Mouse (Mus musculus) limb, embryonic 12.5 days (tissue): ENCODE measurements around the gene Gpr89. TPM values are rescaled to one million over a fixed set of nuclear protein-coding genes. Genes with fewer than 3 reads are reported as not detected.

Experiments
- ATAC-seq: fragments of 200-750 bp; cut with Nextera tagmentation; 2 replicates; pipeline ENCODE4 v1.8.0; 2017; ENCODE audit warnings: low read depth, moderate TSS enrichment; ENCODE audit not compliant: insufficient number of reproducible peaks, insufficient read depth, low FRiP score, low TSS enrichment
- H3K27ac ChIP-seq: fragments of 300-500 bp; sonication (generic); 2 replicates; pipeline ENCODE4 v1.5.1; 2016; ENCODE audit warnings: mild to moderate bottlenecking, moderate library complexity
- H3K27me3 ChIP-seq: fragments of 300-500 bp; sonication (generic); 2 replicates; pipeline ENCODE4 v1.6.1; 2016; ENCODE audit warnings: mild to moderate bottlenecking, moderate library complexity
- H3K36me3 ChIP-seq: fragments of 300-500 bp; sonication (generic); 2 replicates; pipeline ENCODE4 v1.6.1; 2016; ENCODE audit warnings: mild to moderate bottlenecking, moderate library complexity
- H3K4me1 ChIP-seq: fragments of 300-500 bp; sonication (generic); replicated peaks from 2 replicates; pipeline ENCODE4 v1.6.1; 2016
- H3K4me2 ChIP-seq: fragments of 300-500 bp; sonication (generic); 2 replicates; pipeline ENCODE4 v1.6.1; 2016; ENCODE audit warnings: mild to moderate bottlenecking, moderate library complexity
- H3K4me3 ChIP-seq: fragments of 300-500 bp; sonication (generic); replicated peaks from 2 replicates; pipeline ENCODE4 v1.5.1; 2016; ENCODE audit warnings: mild to moderate bottlenecking
- H3K9ac ChIP-seq: fragments of 300-500 bp; sonication (generic); replicated peaks from 2 replicates; pipeline ENCODE4 v1.6.1; 2016; ENCODE audit warnings: mild to moderate bottlenecking, moderate library complexity
- H3K9me3 ChIP-seq: fragments of 300-500 bp; sonication (generic); 2 replicates; pipeline ENCODE4 v1.6.1; 2016; ENCODE audit warnings: mild to moderate bottlenecking, moderate library complexity
- WGBS: fragments of 180-500 bp; shearing (Covaris S2); methylation state at CpG from one replicate; pipeline ENCODE4 v1.1.7; 2016; 5-methylcytosine and 5-hydroxymethylcytosine counted together
- polyA plus RNA-seq: library from polyadenylated mRNA; unstranded; fragments of >200 nt; fragmentation: Nextera tagmentation; extraction: Ambion mirVana; gene quantifications from 2 replicates; pipeline ENCODE4 v1.2.1, GENCODE M21; 2016

Gene Gpr89
- polyA plus RNA-seq, 1 experiment from 2014 or later: 37.7 TPM

DNA sequence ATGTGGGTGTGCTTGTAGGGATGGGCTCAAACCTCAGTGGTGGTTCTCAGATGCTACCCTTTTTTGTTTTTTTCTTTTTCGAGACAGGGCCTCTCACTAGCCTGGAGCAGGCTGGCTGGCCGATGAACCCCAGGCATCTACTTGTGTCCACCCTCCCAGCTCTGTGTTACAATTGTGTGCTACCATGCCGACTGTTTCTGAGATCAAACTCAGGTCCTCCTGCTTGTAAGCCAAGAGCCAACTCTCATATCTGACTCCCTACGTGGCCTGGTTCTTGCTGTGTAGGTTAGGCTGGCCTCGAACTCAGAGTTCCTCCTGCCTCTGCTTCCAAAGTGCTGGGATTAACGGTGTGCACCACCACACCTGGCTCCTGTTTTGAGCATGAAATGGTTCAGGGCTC, 60.0 kb downstream of the Gpr89 start:
- WGBS: 88% methylated on average over 6 of the region's 6 CpGs
- no peak overlapping the region for H3K9ac ChIP-seq
- H3K36me3 ChIP-seq: no peaks in the 10 kb centered on the region
- no peaks in the 10 kb centered on the region for H3K27me3 ChIP-seq
- H3K4me2 ChIP-seq: no peak overlapping the region
- no peak overlapping the region for H3K4me3 ChIP-seq
- peaks cover 7% of the 10 kb centered on the region for H3K4me1 ChIP-seq
- ATAC-seq: no peak
- H3K9me3 ChIP-seq: no peaks in the 10 kb centered on the region
- no peak overlapping the region for H3K27ac ChIP-seq

DNA sequence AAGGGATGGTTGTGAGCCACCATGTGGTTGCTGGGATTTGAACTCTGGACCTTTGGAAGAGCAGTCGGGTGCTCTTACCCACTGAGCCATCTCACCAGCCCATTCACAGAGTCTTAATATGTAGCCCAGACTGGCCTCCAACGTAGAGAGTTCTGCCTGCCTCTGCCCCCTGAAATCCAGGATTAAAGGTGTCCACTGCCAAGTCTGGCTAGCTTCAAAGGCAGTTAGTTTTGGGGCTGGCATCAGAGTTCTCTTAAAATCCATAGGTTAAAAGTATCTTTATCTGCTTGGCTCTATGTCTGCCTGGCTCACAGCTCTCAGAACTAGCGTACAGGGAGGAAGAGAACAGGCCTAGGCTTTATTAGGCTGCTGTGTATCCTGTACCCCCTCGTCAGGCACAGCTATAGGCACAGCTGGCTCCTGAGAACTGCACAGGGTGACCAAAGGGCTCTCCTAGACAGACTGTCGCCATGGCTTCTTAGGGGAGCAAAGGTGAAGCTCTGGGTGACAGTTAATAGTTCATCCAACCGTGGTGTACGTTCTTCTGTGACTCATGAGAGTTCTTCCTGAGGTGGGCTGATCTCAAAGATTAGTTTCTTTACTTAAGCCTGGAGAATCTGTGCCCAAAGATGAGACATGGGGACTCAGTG, 66.0 kb downstream of the Gpr89 start:
- Histone ChIP-seq H3K9me3 (no peaks in the 10 kb centered on the region), H3K4me3 (no peak overlapping the region), H3K4me1 (no peaks in the 10 kb centered on the region), H3K27ac (no peak overlapping the region), H3K36me3 (no peaks in the 10 kb centered on the region), H3K27me3 (no peaks in the 10 kb centered on the region), H3K4me2 (no peak overlapping the region), H3K9ac (no peak overlapping the region)
- no peak for ATAC-seq
- 74% methylated on average over 7 of the region's 7 CpGs for WGBS

DNA sequence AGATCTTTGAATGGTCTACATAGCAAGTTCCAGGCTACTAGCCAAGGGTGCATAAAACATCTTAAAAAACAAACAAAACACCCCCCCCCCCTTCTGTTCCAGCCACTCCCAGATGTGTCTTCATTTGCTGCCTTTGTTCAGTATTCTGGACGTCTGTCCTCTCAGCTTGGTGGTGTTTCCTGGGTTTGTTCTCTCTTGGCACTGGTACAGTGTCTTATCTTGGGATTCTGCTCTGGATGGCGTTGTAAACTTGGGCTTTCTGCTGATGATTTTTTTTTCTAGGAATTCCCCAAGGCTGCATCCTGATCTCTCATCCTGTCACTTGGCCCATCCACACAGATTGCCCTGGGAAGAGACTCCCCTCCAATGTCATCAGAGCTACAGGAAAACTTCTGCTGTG, 68.7 kb downstream of the Gpr89 start:
- ATAC-seq: no peak

DNA sequence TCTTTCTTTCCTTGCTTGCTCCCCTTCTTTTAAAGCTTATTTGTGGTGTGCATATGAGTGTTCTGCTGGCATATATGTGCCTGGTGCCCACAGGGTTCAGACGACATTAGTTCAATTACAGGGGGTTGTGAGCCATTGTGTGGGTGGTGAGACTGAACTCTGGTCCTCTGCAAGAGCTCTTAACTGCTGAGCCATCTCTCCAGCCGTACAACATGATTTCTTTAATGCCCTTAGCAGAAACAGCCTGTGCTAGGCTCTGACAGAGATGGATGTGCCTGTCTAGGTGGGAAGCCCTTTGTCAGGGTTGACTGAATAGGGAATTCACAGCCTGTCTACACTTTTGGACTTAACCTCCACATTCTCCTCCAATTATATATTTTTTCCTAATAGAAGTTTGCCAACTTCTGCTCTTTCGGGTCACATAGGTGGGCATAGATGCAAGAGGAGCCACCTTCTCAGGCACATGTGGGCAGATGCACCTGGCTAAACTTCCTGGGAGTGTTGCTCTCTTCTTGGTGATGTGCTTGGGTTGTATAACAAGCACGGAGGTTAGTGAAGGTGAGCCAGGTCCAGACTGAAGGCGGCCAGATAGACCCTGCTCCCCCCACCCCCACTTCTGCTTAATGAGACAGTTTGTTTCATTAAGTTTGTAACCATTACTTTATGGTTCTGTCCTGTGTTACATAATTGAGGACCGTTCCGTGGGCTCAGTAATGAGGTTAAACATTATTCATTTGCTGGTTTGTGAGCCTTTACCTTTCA, 70.4 kb downstream of the Gpr89 start:
- Histone ChIP-seq H3K36me3 (no peaks in the 10 kb centered on the region), H3K27me3 (no peaks in the 10 kb centered on the region), H3K4me1 (no peaks in the 10 kb centered on the region), H3K9me3 (no peaks in the 10 kb centered on the region), H3K4me2 (no peak overlapping the region), H3K4me3 (no peak overlapping the region), H3K27ac (no peak overlapping the region), H3K9ac (no peak overlapping the region)
- 57% methylated on average over 7 of the region's 7 CpGs for WGBS
- no peak for ATAC-seq

More for the DNA sequence above, 68.7 kb downstream of the Gpr89 start:
- Histone ChIP-seq H3K36me3 (no peaks in the 10 kb centered on the region), H3K27me3 (no peaks in the 10 kb centered on the region), H3K4me2 (no peak overlapping the region), H3K4me1 (no peaks in the 10 kb centered on the region), H3K4me3 (no peak overlapping the region), H3K9ac (no peak overlapping the region), H3K9me3 (no peaks in the 10 kb centered on the region), H3K27ac (no peak overlapping the region)
- 78% methylated on average over 2 of the region's 2 CpGs for WGBS

DNA sequence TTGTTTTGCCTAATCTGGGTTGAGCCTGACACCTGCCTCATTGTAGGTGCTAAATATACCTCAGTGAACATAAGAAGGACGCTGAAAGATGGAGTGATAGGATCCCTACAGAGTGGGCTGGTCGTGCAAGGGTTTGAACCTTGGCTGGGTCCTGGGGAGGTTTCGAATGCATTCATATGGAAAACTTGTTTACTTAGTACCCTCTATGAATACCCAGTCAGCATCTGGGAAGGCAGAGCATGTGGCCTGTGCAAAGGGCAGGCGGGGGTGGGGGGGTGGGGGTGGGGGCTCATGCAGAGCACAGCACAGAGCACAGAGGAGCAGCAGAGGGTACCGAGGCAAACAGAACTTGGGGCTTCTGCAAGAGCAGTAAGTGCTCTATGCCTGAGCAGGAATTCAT, 72.2 kb downstream of the Gpr89 start:
- H3K36me3 ChIP-seq: no peaks in the 10 kb centered on the region
- WGBS: 37% methylated on average over 5 of the region's 5 CpGs

DNA sequence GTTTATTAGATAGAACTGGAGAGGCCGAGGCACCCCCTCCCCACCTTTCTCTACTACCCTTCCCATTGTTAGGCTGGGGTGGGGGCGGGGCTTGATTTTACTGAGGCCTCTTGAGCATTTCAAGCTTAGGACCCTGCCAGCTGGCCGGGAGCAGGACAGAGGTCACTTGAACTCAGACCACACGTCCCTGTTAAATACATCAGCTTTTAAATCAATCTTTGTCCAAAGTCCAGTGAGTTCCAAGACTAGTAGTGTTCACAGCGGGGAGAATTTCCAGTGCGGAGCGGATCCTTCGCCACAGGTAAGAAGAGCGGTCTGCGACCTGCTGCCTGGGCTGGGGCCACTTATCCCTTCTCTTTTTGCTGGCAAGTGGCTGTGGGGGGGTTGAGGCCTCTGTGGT, 75.3 kb downstream of the Gpr89 start:
- H3K4me2 ChIP-seq: no peak overlapping the region
- no peaks in the 10 kb centered on the region; the same call in 1 of the 2 replicates for H3K27me3 ChIP-seq
- H3K4me1 ChIP-seq: 0 out of 2 replicates have a peak, but pooled peaks cover 3% of the 10 kb centered on the region
- H3K9me3 ChIP-seq: no peaks in the 10 kb centered on the region
- H3K9ac ChIP-seq: no peak overlapping the region
- WGBS: 78% methylated on average over 10 of the region's 10 CpGs
- H3K36me3 ChIP-seq: no peaks in the 10 kb centered on the region
- H3K27ac ChIP-seq: no peak overlapping the region
- no peak for ATAC-seq
- H3K4me3 ChIP-seq: no peak overlapping the region

More for the DNA sequence above, 72.2 kb downstream of the Gpr89 start:
- Histone ChIP-seq H3K4me3 (no peak overlapping the region), H3K9ac (no peak overlapping the region), H3K4me2 (no peak overlapping the region), H3K27me3 (no peaks in the 10 kb centered on the region; the same call in 1 of the 2 replicates), H3K9me3 (no peaks in the 10 kb centered on the region), H3K27ac (no peak overlapping the region), H3K4me1 (no peaks in the 10 kb centered on the region)
- no peak for ATAC-seq

DNA sequence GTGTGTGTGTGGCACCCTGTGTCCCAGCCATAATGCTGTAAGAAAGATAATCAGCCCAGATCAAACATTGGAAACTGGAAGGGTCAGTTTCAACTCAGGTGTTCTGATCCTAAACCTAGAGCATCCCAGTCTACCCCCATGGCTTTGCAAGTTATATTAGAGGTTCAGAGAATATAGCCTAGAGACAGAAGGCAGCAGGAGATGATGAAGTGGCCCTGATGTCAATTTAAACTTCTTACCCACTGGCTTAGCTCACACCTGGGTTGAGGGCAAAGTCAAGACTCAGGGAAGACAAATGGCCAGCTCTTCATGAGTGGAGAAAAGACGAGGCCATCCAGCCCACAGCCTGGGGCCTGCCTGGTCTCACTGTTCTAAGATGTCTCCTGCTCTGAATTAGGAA, 76.2 kb downstream of the Gpr89 start, which contains the start of the genes Pdzk1 and Cd160:
Gene Pdzk1, plus strand, starts transcription at position 301 of the 400 bp plus-strand sequence.
Gene Cd160, minus strand, starts transcription at position 368 of the 400 bp plus-strand sequence.
- no peak within 1 kb of the TSS for H3K27ac ChIP-seq

DNA sequence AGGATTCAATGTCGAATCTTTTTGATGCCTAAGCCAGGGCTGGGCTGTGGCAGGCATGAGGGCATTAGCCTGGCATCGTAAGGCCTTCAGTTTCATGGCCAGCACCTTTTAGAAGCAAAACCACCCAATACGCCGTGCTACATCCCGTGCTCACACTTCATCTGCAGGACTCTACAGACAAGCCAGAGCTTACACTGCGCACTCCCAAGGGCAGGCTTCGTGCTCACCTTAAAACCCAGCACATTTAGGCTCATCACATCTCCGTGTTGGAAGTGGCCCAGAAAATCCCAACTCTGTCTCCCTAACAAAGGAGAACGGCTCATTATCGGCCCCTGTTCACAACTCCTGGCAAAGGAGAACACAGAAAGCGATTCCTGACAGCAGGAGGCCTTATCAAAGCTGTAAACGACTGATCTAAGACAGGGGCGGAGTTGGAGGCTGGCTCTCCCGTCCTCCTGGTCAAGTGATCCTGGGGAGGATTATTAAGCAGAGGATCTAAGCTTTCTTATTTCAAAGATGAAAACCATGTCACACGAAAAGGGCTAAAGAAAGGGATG, 76.8 kb downstream of the Gpr89 start:
- Histone ChIP-seq H3K27me3 (no peaks in the 10 kb centered on the region; the same call in 1 of the 2 replicates), H3K36me3 (no peaks in the 10 kb centered on the region), H3K9me3 (no peaks in the 10 kb centered on the region), H3K9ac (no peak overlapping the region), H3K4me3 (no peak overlapping the region), H3K4me1 (0 out of 2 replicates have a peak, but pooled peaks cover 9% of the 10 kb centered on the region), H3K4me2 (no peak overlapping the region), H3K27ac (no peak overlapping the region)
- WGBS: 31% methylated on average over 15 of the region's 15 CpGs
- no peak for ATAC-seq

More for the DNA sequence above, 76.2 kb downstream of the Gpr89 start, which contains the start of the genes Pdzk1 and Cd160:
- H3K9ac ChIP-seq: no peak within 1 kb of the TSS
- ATAC-seq: no peak
- no peak within 1 kb of the TSS for H3K4me3 ChIP-seq
- no peaks in the 10 kb centered on the region for H3K9me3 ChIP-seq
- H3K4me2 ChIP-seq: no peak within 1 kb of the TSS
- no peaks in the 10 kb centered on the region for H3K36me3 ChIP-seq
- 67% methylated on average over 1 of the region's 1 CpGs for WGBS
- no peaks in the 10 kb centered on the region; the same call in 1 of the 2 replicates for H3K27me3 ChIP-seq
- H3K4me1 ChIP-seq: 0 out of 2 replicates have a peak, but pooled peaks cover 3% of the 10 kb centered on the region

DNA sequence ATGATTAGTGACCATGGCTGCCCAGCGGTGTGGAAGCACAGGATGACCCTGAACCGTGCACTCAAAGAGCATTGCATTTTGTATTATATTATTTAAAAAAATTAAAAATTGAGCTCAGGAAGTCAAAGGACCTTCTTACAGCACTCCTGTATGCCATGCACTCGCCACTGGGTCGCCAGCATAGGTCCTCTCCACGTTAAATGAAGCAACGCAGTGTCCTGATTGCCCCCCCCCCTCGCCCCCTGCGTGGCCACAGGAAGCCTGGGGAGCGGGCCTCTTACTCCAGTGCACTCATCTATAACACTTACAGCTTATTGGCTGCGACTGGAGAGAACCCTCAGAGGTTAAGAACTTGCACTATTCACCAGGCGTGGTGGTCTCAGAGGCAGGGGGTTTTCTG, 79.9 kb downstream of the Gpr89 start:
- Histone ChIP-seq H3K4me3 (no peak overlapping the region), H3K4me2 (no peak overlapping the region), H3K9me3 (no peaks in the 10 kb centered on the region), H3K27ac (no peak overlapping the region), H3K4me1 (0 out of 2 replicates have a peak, but pooled peaks cover 9% of the 10 kb centered on the region), H3K27me3 (no peaks in the 10 kb centered on the region; the same call in 1 of the 2 replicates), H3K36me3 (no peaks in the 10 kb centered on the region), H3K9ac (no peak overlapping the region)
- 54% methylated on average over 11 of the region's 11 CpGs for WGBS
- no peak for ATAC-seq

DNA sequence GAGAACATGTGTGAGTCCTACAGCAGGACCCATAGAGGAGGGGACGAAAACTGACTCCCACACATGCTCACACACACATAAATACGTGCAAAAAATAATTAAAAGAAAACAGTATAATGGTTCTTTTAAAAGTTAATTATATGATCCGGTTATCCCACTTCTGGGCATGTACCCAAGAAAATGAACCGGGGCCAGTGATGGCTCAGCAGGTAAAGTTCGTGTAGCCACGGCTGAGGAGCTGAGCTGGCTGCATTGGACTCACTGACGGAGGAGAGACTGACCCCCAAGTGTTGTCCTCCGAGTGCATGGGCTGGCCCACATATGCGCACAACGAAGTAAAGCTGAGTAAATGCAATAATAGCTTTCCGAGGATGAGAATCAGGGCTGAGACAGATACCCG, 80.5 kb downstream of the Gpr89 start:
- Histone ChIP-seq H3K36me3 (no peaks in the 10 kb centered on the region), H3K9ac (no peak overlapping the region), H3K27ac (no peak overlapping the region), H3K4me3 (no peak overlapping the region), H3K4me1 (0 out of 2 replicates have a peak, but pooled peaks cover 9% of the 10 kb centered on the region), H3K27me3 (no peaks in the 10 kb centered on the region; the same call in 1 of the 2 replicates), H3K4me2 (no peak overlapping the region), H3K9me3 (no peaks in the 10 kb centered on the region)
- WGBS: 80% methylated on average over 12 of the region's 12 CpGs
- ATAC-seq: no peak

DNA sequence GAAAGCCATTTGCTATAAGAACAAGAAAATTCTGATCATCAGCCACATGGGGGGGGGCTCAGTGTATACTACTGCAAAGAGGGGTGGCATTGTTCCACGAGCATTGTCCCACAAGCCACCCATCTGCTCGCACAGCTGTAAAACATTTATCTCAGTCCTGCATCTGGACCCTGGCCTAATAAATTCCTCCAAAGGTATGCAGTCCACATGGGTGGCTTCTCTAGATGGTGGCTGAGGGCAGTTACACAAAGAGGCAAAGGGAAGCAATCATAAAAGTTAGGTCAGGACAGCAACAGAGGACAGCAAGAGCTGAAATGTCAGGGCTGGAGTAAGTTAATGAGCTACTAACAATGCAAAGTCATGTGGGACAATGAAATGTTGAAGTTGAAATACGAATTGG, 81.4 kb downstream of the Gpr89 start:
- no peak overlapping the region for H3K4me2 ChIP-seq
- 0 out of 2 replicates have a peak, but pooled peaks cover 9% of the 10 kb centered on the region for H3K4me1 ChIP-seq
- H3K36me3 ChIP-seq: no peaks in the 10 kb centered on the region
- WGBS: 30% methylated on average over 3 of the region's 3 CpGs
- H3K4me3 ChIP-seq: no peak overlapping the region
- H3K27ac ChIP-seq: no peak overlapping the region
- no peaks in the 10 kb centered on the region for H3K27me3 ChIP-seq
- ATAC-seq: no peak
- H3K9ac ChIP-seq: no peak overlapping the region
- no peaks in the 10 kb centered on the region for H3K9me3 ChIP-seq
